Comparison of ENCODE assay signal across 23 mouse cellular contexts in genomic region chr11:101801386-101801785, GRCm38 (mm10). TPM values are rescaled to one million over a fixed set of nuclear protein-coding genes. Genes with fewer than 3 reads are reported as not detected.
A peak's percentile ranks its signal among the peaks of the same experiment; 100 is the strongest.
DNase-seq lines count a peak whose midpoint lies in the region; ATAC-seq and TF ChIP-seq lines count a peak whose summit lies in the region.
"Had no signal": no experiment of that assay in that cellular context is flagged by ENCODE, and none has a peak within 500 bp of the region (broad histone marks: within the 10 kb centered on the region; RNA-seq: fewer than 3 reads in every experiment).

No protein-coding gene starts in this region.

- intact Hi-C loops in left cerebral cortex, postnatal 10 days (cut with DNase I), result no loop called here

- H3K4me3 ChIP-seq in embryonic facial prominence, embryonic 14.5 days (ENCODE audit: low read depth, low read length), result no peak overlapping the region
- H3K4me3 ChIP-seq in limb, embryonic 14.5 days (replicated peaks; ENCODE audit: low read length), result no peak overlapping the region
- no peak overlapping the region for H3K4me3 ChIP-seq in heart, embryonic 12.5 days
- H3K4me3 ChIP-seq: embryonic facial prominence, embryonic 12.5 days; forebrain, embryonic 13.5 days; gastrocnemius, adult 2 months; hindbrain, embryonic 12.5 days had no signal

- no peaks in the 10 kb centered on the region for H3K36me3 ChIP-seq in embryonic facial prominence, embryonic 14.5 days (ENCODE audit: control insufficient read depth, insufficient read depth, low read length)
- H3K36me3 ChIP-seq in limb, embryonic 14.5 days (ENCODE audit: control insufficient read depth, insufficient read depth, low read length), result no peaks in the 10 kb centered on the region
- H3K36me3 ChIP-seq in heart, embryonic 12.5 days, result no peaks in the 10 kb centered on the region
- H3K36me3 ChIP-seq: embryonic facial prominence, embryonic 12.5 days; G1E; heart, embryonic 10.5 days; hindbrain, embryonic 12.5 days had no signal

- H3K4me2 ChIP-seq in embryonic facial prominence, embryonic 14.5 days (ENCODE audit: low read depth, low read length), result peak overlapping the region; percentile 24
- no peak overlapping the region for H3K4me2 ChIP-seq in limb, embryonic 14.5 days (replicated peaks; ENCODE audit: low read depth, low read length, severe bottlenecking)
- H3K4me2 ChIP-seq in heart, embryonic 12.5 days, result no peak overlapping the region
- H3K4me2 ChIP-seq: forebrain, embryonic 13.5 days; hindbrain, embryonic 12.5 days had no signal

- no peaks in the 10 kb centered on the region for H3K4me1 ChIP-seq in embryonic facial prominence, embryonic 14.5 days (ENCODE audit: control insufficient read depth, insufficient read depth, low read length)
- peaks cover 3% of the 10 kb centered on the region; the same call in 1 of the 2 replicates for H3K4me1 ChIP-seq in limb, embryonic 14.5 days (ENCODE audit: control insufficient read depth, insufficient read depth, low read length)
- H3K4me1 ChIP-seq in heart, embryonic 12.5 days (replicated peaks), result peaks cover 11% of the 10 kb centered on the region
- H3K4me1 ChIP-seq: forebrain, embryonic 13.5 days had no signal

- 2% methylated on average over 5 of the region's 5 CpGs for WGBS in embryonic facial prominence, embryonic 14.5 days
- WGBS in limb, embryonic 14.5 days, result 2% methylated on average over 5 of the region's 5 CpGs
- WGBS in heart, embryonic 12.5 days, result 2% methylated on average over 5 of the region's 5 CpGs

- no peaks in the 10 kb centered on the region for H3K27me3 ChIP-seq in embryonic facial prominence, embryonic 14.5 days (replicated peaks; ENCODE audit: control insufficient read depth, insufficient read depth, low read length)
- H3K27me3 ChIP-seq in limb, embryonic 14.5 days (ENCODE audit: control insufficient read depth, insufficient read depth, low read length), result no peaks in the 10 kb centered on the region
- no peaks in the 10 kb centered on the region for H3K27me3 ChIP-seq in heart, embryonic 12.5 days (replicated peaks)
- H3K27me3 ChIP-seq: embryonic facial prominence, embryonic 12.5 days had no signal

- H3K27ac ChIP-seq in embryonic facial prominence, embryonic 14.5 days (replicated peaks; ENCODE audit: low read depth, low read length), result no peak overlapping the region
- H3K27ac ChIP-seq in limb, embryonic 14.5 days (replicated peaks; ENCODE audit: low read depth, low read length), result no peak overlapping the region
- no peak overlapping the region for H3K27ac ChIP-seq in heart, embryonic 12.5 days (ENCODE audit: poor library complexity, severe bottlenecking)
- H3K27ac ChIP-seq: embryonic facial prominence, embryonic 12.5 days; forebrain, embryonic 13.5 days; gastrocnemius, adult 2 months; hindbrain, embryonic 12.5 days had no signal

- H3K9me3 ChIP-seq in embryonic facial prominence, embryonic 14.5 days (ENCODE audit: control insufficient read depth, low read length), result no peaks in the 10 kb centered on the region
- H3K9me3 ChIP-seq in limb, embryonic 14.5 days (ENCODE audit: control insufficient read depth, low read length), result no peaks in the 10 kb centered on the region
- H3K9me3 ChIP-seq in heart, embryonic 12.5 days (replicated peaks), result no peaks in the 10 kb centered on the region
- H3K9me3 ChIP-seq: embryonic facial prominence, embryonic 12.5 days; forebrain, embryonic 13.5 days; G1E; heart, embryonic 10.5 days; hindbrain, embryonic 12.5 days had no signal

- TF ChIP-seq POLR2A in limb, embryonic 14.5 days (IDR thresholded peaks at IDR 0.05; ENCODE audit: borderline replicate concordance, extremely low read depth, insufficient read depth, insufficient read length), result no peak

- ATAC-seq in embryonic facial prominence, embryonic 14.5 days (ENCODE audit: low read depth), result no peak
- ATAC-seq in limb, embryonic 14.5 days (ENCODE audit: low FRiP score, low read depth), result no peak
- ATAC-seq in heart, embryonic 12.5 days (ENCODE audit: insufficient number of reproducible peaks, low FRiP score), result no peak
- ATAC-seq: CD4-positive, CD25-positive, alpha-beta regulatory T cell, adult 4 months; forebrain, embryonic 13.5 days; hindbrain, embryonic 16.5 days; inflammation-experienced regulatory T-cells, adult 6 months had no signal

- peak; percentile 16 for DNase-seq in embryo, embryonic 10 days (ENCODE audit: low spot score)
- no peak for DNase-seq in embryo, embryonic 11 days
- DNase-seq in ZHBTc4 (ENCODE audit: low read depth, low spot score), result peak; percentile 37
- peak; percentile 56 for DNase-seq in embryonic facial prominence, embryonic 14.5 days (ENCODE audit: low spot score)
- peak; percentile 39 for DNase-seq in limb, embryonic 14.5 days (ENCODE audit: low spot score)
- no peak for DNase-seq in left cerebral cortex, postnatal 10 days (ENCODE audit: extremely low spot score in 1 of 2, low spot score in 2 of 2)
- DNase-seq: adrenal gland, postnatal 10 days; B cell, adult 2 months; cerebellum, adult 11 months; cerebellum, adult 8-10 months; cerebellum, postnatal 25 days; gastrocnemius, adult 2 months; gastrocnemius, postnatal 25 days; heart, adult 11 months had no signal

- H3K9ac ChIP-seq in embryonic facial prominence, embryonic 14.5 days (ENCODE audit: low read depth, low read length), result no peak overlapping the region
- H3K9ac ChIP-seq in limb, embryonic 14.5 days (ENCODE audit: low read depth, low read length, severe bottlenecking), result no peak overlapping the region
- no peak overlapping the region for H3K9ac ChIP-seq in heart, embryonic 12.5 days
- H3K9ac ChIP-seq: embryonic facial prominence, embryonic 12.5 days; forebrain, embryonic 13.5 days; hindbrain, embryonic 12.5 days had no signal

RNA-seq across cellular contexts. Expression of gene Etv4, which starts 16.2 kb away (rescaled TPM):
- 9.3 and 11.8 TPM in 2 replicates for polyA plus RNA-seq in embryonic facial prominence, embryonic 14.5 days (2014; fragmentation: Nextera tagmentation; extraction: Ambion mirVana)
- 24.2 and 31.6 TPM in 2 replicates for polyA plus RNA-seq in limb, embryonic 14.5 days (2012; rRNA removed)
- 9.4 and 11.7 TPM in 2 replicates for polyA plus RNA-seq in limb, embryonic 14.5 days (2014; fragmentation: Nextera tagmentation; extraction: Ambion mirVana)
- polyA plus RNA-seq in heart, embryonic 12.5 days (2016; fragmentation: Nextera tagmentation; extraction: Ambion mirVana), result 10.0 and 10.3 TPM in 2 replicates
- 10 to 100 TPM; 20.3 to 20.9 TPM for total RNA-seq in left cerebral cortex, postnatal 10 days (2021)
- polyA plus RNA-seq: CD4-positive, CD25-positive, alpha-beta regulatory T cell, adult 4 months had no signal

Comparison
In these comparisons a context has a peak if more than half of its experiments do, and no peak if none do; other contexts are left out.
1. DNase-seq: peak in embryo, embryonic 10 days (single experiment), ZHBTc4 (single experiment), embryonic facial prominence, embryonic 14.5 days (single experiment) and limb, embryonic 14.5 days (single experiment); none in embryo, embryonic 11 days (single experiment) and left cerebral cortex, postnatal 10 days (0 of 2).